Mouse (Mus musculus) neural tube, embryonic 10.5 days (tissue): ENCODE measurements around the gene Cbln3.

Experiments used
- DNase-seq: peaks from one replicate; pipeline ENCODE4 v3.0.0-alpha.2; 2017; ENCODE audit warnings: low spot score; ENCODE audit errors: extremely low spot score

Gene Cbln3

DNA sequence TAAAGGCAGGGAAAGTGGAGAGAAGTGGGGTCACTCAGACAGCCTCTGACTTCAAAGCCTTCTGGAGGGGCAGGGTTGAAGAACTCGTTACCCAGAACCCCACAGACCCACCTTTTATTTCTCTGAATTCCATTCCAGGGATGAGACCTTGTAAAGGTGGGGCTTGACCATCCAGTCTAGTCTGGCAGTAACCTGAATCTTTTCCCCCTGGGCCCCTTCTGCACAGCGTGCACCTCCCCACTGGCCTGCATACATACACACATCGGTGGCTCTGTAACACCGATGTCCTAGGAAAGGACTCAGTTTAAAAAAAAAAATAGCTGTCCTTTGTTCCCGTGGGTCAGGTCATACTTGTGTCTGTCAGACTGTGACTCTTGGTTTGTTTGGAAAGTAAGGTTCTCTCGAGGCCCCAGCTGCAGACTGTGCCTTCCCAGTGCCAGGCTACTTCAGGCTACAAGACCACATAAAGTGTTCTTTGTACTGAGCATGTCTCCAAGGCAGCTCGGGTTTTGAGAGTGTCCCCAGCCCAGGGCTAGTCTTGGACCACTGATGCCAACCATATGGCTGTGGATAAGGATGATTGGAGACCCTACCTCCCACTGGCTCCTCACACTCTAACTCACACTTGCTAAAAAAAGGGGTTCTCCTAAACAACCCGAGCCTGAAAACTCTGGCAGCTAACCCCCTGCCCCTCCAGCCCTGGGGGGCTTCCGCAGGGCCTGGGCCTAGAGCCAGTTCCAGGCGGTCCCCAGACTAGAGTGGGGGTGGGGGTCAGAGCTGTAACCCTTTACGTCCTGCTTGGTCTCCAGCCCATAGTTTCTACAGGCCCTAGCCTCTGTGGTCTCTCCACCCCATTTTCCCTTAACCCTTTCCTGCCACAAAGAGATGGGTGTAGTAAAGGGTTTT lies 31.3 kb downstream of the Cbln3 start:
- DNase-seq: peak; percentile 76

DNA sequence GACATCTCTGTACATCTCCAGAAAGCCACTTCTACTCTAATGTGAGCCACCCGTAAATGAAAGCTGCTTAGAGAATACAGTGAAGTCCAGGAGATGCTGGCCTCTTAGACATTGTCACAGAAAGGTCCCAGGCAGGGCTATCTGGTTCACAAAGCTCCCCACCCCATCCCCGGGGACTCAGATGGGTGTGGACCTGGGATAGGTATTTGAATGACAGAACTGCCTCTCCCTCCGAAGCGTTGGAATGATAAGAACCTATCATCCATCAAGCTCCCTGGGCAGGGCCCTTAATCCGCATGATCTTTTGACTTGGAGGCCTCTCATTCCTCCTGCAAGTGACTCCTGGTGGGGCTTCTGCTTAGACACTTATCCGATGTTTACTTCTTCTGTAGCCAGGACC lies 33.3 kb downstream of the Cbln3 start:
- DNase-seq: no peak

DNA sequence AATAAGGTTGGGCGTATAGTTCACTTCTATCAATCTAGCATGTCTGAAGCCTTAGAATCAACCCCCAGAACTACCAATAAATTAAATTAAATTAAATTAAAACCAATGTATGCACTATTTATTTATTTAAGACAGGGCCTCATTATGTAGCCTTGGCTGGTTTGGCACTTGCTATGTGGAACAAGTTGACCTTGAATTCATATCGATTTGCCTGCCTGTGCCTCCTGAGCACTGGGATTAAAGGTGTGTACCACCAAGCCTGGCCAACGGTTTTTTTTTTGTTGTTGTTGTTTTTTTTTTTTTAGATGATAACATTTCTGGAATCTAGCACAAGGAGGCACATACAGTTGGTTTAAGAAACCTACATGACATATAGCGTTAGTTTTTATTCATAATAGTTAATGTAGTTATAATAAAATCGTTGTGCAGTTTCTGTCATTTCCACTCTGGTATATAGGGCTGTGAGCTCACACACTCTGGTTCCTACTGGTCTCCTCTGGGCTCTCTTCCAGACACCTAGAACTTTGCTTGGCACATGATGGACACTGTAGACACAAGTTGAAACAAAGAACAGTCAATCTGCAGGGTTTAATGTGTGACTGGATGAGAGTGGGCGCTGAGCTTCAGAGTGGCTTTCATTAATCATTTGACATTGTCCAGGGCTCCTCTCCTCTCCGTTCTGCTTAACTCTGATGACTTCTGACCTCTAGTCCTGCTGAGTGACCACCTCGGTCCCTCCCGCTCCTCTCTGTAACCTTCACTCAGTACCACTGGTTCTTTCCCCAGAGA lies 38.5 kb downstream of the Cbln3 start:
- DNase-seq: no peak

DNA sequence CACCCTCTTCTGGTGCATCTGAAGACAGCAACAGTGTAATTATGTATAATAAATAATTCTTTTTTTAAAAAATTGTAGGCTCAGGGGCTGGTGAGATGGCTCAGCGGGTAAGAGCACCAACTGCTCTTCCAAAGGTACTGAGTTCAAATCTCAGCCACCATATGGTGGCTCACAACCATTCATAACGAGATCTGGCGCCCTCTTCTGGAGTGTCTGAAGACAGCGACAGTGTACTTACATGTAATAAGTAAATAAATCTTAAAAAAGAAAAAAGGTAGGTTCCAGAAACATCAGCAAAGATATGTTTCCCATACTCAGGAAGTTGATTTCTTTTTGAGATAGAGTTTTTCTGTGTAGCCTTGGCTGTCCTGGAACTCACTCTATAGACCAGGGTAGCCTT lies 41.4 kb downstream of the Cbln3 start:
- no peak for DNase-seq

DNA sequence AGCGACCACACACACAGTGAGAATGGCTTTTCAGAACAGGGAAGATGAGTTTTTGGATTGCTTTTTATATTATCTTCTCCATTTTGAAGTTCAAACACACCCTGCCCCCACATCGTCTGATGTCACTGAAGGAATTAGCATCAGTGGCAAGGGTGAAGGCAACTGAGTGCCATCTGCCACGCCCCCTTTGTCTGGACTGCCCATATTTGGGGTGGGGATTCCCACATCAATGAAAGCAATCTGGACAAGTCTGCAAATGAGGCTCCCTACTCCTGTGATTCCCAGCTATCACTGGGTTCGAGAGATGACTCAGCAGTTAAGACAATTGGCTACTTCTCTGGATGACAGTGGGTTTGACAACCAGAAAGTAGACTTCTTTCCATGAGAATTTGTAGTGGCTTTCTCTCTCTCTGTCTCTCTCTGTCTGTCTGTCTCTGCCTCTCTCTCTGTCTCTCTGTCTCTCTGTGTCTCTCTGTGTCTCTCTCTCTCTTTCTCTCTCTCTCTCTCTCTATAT lies 43.3 kb downstream of the Cbln3 start:
- no peak for DNase-seq

DNA sequence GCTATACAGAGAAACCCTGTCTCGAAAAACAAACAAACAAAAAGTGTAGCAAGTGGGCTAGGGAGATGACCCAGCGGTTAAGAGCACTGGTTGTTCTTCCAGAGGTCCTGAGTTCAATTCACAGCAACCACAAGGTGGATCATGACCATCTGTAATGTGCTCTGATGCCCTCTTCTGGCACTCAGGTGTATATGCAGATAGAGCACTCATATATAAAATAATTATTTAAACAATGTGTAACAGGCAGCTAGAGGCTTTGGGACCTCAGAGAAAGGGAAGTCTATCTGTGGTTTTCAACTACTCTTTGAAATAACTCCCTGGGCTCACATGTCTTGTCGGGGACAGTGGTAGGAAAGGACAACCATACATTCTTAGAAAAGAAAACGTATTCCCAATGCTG lies 45.5 kb downstream of the Cbln3 start:
- DNase-seq: no peak

DNA sequence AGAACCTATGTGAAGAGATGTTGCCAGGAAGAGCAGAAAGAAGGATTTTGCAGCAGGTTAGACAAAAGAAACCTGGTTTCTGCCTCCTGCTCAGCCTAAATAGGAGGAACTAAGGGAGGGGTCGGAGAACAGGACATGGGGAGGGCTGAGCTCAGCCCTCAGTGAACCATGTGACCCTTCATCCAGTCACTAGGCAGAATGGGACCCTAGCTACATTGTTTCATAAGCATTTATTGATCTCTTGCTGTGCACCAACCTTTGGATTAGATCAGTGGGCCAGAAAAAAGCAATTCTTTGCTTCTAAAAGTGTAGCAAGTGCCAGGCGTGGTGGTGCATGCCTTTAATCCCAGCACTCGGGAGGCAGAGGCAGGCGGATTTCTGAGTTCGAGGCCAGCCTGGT lies 45.9 kb downstream of the Cbln3 start:
- no peak for DNase-seq

DNA sequence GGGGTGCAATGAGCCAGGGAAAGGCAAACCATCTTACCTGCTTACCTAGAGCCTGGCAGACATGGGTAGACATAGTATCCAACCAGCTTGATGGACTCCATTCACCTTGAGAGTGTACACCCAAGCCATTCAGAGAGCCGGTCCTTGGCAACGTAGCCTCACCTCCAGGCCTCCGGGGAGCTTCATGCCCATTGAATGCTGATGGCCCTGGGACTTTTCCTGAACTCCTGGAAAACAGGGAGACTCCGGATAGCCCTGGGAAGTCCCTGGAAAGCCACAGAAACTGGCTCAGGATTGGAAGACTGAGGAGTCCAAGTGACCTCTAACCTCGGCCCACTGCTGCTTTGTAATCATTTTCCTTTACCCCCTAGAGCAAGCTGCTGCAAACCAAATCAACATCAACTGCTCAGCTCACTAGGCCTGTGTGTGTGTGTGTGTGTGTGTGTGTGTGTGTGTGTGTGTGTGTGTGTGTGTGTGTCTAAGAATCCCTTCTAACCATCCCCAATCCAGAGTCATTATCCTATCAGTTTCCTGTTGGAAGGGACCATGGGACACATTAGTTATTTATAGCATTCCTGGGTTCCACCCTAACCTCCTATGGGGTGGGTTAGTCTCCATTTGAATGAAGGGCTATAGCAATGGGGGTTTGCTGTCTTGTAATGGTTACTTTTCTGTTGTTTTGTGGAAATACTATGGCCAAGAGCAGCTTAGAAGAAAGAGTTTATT lies 49.2 kb downstream of the Cbln3 start:
- DNase-seq: no peak

DNA sequence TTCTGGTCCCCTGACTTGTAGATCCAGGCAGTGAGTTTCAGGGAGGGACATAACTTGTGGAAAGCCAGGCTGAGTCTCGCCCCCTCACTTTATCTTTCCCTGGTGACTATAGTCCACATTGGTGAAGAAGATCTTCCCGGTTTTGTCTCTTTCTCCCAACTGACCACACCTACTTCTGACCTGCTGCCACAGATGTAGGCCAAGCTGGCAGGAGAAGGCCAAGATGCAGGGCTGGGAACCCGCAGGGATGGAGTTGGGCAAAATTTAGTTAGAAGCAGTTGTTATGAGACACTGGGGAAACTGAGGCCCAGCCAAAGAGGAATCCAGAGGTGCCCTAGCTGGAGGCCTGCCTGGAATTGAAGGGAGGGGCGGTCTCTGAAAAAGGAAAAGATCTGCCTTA lies 51.1 kb downstream of the Cbln3 start:
- DNase-seq: no peak

DNA sequence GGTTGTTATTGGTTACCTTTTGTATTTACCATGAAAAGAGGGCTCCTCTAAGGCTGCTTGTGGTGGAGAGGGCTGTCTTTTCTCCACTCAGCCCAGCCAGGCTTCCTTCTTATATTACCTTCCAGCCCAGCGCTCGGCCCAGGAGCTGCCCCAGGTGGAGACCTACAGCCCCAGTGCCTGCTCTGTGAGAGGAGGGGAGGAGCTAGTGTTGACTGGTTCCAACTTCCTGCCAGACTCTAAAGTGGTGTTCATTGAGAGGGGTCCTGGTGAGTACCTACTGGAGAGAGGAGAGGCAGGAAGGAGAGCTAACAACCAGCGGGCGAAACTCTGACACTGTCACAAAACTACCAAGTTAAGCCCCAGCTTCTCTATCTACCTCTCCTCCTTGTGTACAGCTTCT lies 53.9 kb downstream of the Cbln3 start:
- DNase-seq: no peak

DNA sequence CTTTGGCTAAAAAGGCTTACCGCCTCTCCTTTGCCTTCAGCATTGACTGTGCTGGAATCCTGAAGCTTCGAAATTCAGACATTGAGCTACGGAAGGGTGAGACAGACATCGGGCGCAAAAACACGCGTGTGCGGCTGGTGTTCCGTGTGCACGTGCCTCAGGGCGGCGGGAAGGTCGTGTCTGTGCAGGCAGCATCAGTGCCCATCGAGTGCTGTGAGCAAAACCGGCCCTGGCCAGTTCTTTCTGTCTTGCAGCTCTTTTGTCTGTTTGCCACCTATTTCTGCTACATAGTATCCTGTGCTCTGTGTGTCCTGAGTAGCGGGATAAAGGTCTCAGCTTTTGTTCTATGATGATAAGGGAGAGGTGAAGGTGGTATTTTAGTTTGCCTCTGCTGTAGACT lies 54.3 kb downstream of the Cbln3 start:
- no peak for DNase-seq
